Mouse (Mus musculus): Measurements from ENCODE around the gene Mxd4.
A peak's percentile ranks its signal among the peaks of the same experiment; 100 is the strongest.

Mxd4 gene

GRCm38 (mm10) chr5:34168950-34169891 lies 18.3 kb downstream of the Mxd4 start, which contains the start of the genes Poln and Haus3:
Gene Poln (minus strand): TSS chr5:34169448.
Gene Haus3 (minus strand): TSS chr5:34169527.
- DNase-seq, result peak; percentile 99

- DNase-seq, result no peak
Measured at GRCm38 (mm10) chr5:34167857-34168256, 19.7 kb downstream of the Mxd4 start.

GRCm38 (mm10) chr5:34165793-34166192 lies 21.7 kb downstream of the Mxd4 start:
- no peak for DNase-seq

- no peak for DNase-seq
Measured at GRCm38 (mm10) chr5:34148476-34148875, 39.0 kb downstream of the Mxd4 start.

- no peak for DNase-seq
Measured at GRCm38 (mm10) chr5:34147554-34147953, 40.0 kb downstream of the Mxd4 start.

GRCm38 (mm10) chr5:34139751-34140150 lies 47.8 kb downstream of the Mxd4 start:
- peak; percentile 26 for DNase-seq

GRCm38 (mm10) chr5:34132731-34133130 lies 54.8 kb downstream of the Mxd4 start:
- DNase-seq, result no peak

GRCm38 (mm10) chr5:34124131-34124530 lies 63.4 kb downstream of the Mxd4 start:
- DNase-seq, result peak; percentile 19

All from embryo, embryonic 11 days (tissue).